Mouse (Mus musculus) kidney, adult 2 months (tissue): ENCODE results near the gene Lepr. TPM values are rescaled to one million over a fixed set of nuclear protein-coding genes. Genes with fewer than 3 reads are reported as not detected.

Experiments
- DNase-seq: peaks from one replicate; pipeline ENCODE4 v3.0.0; 2021
- H3K27ac ChIP-seq: fragments of 200-500 bp; 2 replicates; pipeline ENCODE4 v1.5.1; 2012; ENCODE audit warnings: low read depth, low read length, control low read depth, inconsistent platforms; ENCODE audit not compliant: insufficient read depth
- H3K27me3 ChIP-seq: fragments of 200-500 bp; replicated peaks from 2 replicates; pipeline ENCODE4 v1.6.1; 2012; ENCODE audit warnings: mild to moderate bottlenecking, moderate library complexity, low read length, inconsistent platforms; ENCODE audit not compliant: control insufficient read depth, insufficient read depth
- H3K36me3 ChIP-seq: fragments of 200-500 bp; 2 replicates; pipeline ENCODE4 v1.6.1; 2012; ENCODE audit warnings: mild to moderate bottlenecking, moderate library complexity, low read length, inconsistent platforms; ENCODE audit not compliant: control insufficient read depth, insufficient read depth
- H3K4me1 ChIP-seq: fragments of 200-500 bp; 2 replicates; pipeline ENCODE4 v1.6.1; 2011; ENCODE audit warnings: low read length; ENCODE audit not compliant: control insufficient read depth, insufficient read depth
- H3K4me3 ChIP-seq: fragments of 200-500 bp; 2 replicates; pipeline ENCODE4 v1.5.1; 2011; ENCODE audit warnings: mild to moderate bottlenecking, low read depth, low read length, control low read depth; ENCODE audit not compliant: insufficient read depth
- CTCF ChIP-seq: fragments of 200-500 bp; conservative IDR thresholded peaks from 2 replicates; pipeline ENCODE4 v1.5.1; 2011; ENCODE audit warnings: low read depth, mild to moderate bottlenecking, control low read depth, low read length, moderate library complexity, mixed read lengths; ENCODE audit not compliant: insufficient read depth, insufficient read length
- POLR2A ChIP-seq: fragments of 200-500 bp; IDR thresholded peaks from one replicate; pipeline ENCODE4 v1.6.1; 2011; ENCODE audit warnings: low read depth, low read length, control low read depth
- WGBS: fragments of 180-500 bp; shearing (Covaris S2); methylation state at CpG from one replicate; pipeline ENCODE4 v1.1.7; 2018; 5-methylcytosine and 5-hydroxymethylcytosine counted together
- polyA plus RNA-seq: library from polyadenylated mRNA; depleted of rRNA; stranded (reverse); fragments of >200 nt; gene quantifications from 2 replicates; pipeline ENCODE4 v1.2.3, GENCODE M21; 2012; rRNA removed

The Lepr gene
- polyA plus RNA-seq, 1 experiment: 5.3 TPM

GRCm38 (mm10) chr4:101850908-101851307, 133.7 kb downstream of the Lepr start:
- H3K4me3 ChIP-seq: no peak overlapping the region
- DNase-seq: no peak
- H3K27ac ChIP-seq: no peak overlapping the region
- H3K36me3 ChIP-seq: no peaks in the 10 kb centered on the region
- TF ChIP-seq POLR2A: no peak
- TF ChIP-seq CTCF: no peak
- H3K27me3 ChIP-seq: no peaks in the 10 kb centered on the region
- WGBS: 76% methylated on average over 2 of the region's 2 CpGs
- H3K4me1 ChIP-seq: no peaks in the 10 kb centered on the region

- TF ChIP-seq POLR2A: no peak
- 0 out of 2 replicates have a peak, but pooled peaks have one; percentile 26 for TF ChIP-seq CTCF
- 45% methylated on average over 6 of the region's 6 CpGs for WGBS
- peak; percentile 60 for DNase-seq
- no peaks in the 10 kb centered on the region for H3K4me1 ChIP-seq
- H3K27me3 ChIP-seq: no peaks in the 10 kb centered on the region
- H3K4me3 ChIP-seq: no peak overlapping the region
- no peak overlapping the region for H3K27ac ChIP-seq
- H3K36me3 ChIP-seq: no peaks in the 10 kb centered on the region
Observed at GRCm38 (mm10) chr4:101860873-101861272, 143.7 kb downstream of the Lepr start.

- no peaks in the 10 kb centered on the region for H3K27me3 ChIP-seq
- no peaks in the 10 kb centered on the region for H3K4me1 ChIP-seq
- no peak for DNase-seq
- no peak overlapping the region for H3K4me3 ChIP-seq
- 88% methylated on average over 6 of the region's 6 CpGs for WGBS
- no peaks in the 10 kb centered on the region for H3K36me3 ChIP-seq
- TF ChIP-seq POLR2A (no peak), CTCF (no peak)
- no peak overlapping the region for H3K27ac ChIP-seq
Observed at GRCm38 (mm10) chr4:101862289-101862688, 145.1 kb downstream of the Lepr start.

Other genes with a start within 250 kb of the Lepr start
- gene Dnajc6, start 220.8 kb upstream of the Lepr start, polyA plus RNA-seq: 13.9 and 14.5 TPM in 2 replicates
- 61.8 and 71.7 TPM in 2 replicates for gene Leprot, start 69.7 kb upstream of the Lepr start, polyA plus RNA-seq
- not detected in 2 replicates for gene B020004J07Rik, start 126.6 kb downstream of the Lepr start, polyA plus RNA-seq
- not detected in 2 replicates for gene C130073F10Rik, start 176.4 kb downstream of the Lepr start, polyA plus RNA-seq
- gene Gm12800, start 191.7 kb downstream of the Lepr start, polyA plus RNA-seq: not detected in 2 replicates
- gene Gm12794, start 223.0 kb downstream of the Lepr start, polyA plus RNA-seq: not detected in 2 replicates